Mouse (Mus musculus): ENCODE data around the gene Cabs1. TPM values are rescaled to one million over a fixed set of nuclear protein-coding genes. Genes with fewer than 3 reads are reported as not detected.

Cabs1 gene
- not detected in 2 replicates for polyA plus RNA-seq (2015; fragmentation: Nextera tagmentation; extraction: Ambion mirVana)

DNA sequence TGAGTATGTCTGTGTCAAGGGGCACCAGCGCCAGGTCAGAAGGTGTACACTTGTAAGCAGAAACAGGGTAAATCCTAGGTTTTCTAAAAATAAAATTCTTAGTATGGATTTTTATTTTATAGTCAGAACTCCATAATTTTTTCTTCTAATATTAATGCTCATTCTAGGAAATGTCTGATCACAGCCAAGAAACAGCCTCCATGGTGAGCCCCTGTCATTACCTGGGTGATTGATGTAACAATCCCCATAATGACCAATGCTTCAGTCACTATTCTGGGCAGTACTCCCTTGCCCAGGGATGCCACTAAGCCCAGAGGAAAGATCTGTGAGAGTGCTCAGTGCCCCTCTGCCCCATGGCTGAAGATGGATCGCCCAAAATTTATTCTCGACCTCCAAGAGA, at the start of gene Cabs1:
Gene Cabs1, plus strand, starts transcription at position 301 of the 400 bp plus-strand sequence.
- DNase-seq (no peak), ATAC-seq (no peak)
- Histone ChIP-seq H3K36me3 (replicated peaks; ENCODE audit: insufficient read depth, low read length) (no peaks in the 10 kb centered on the region), H3K9me3 (ENCODE audit: low read length) (no peaks in the 10 kb centered on the region), H3K4me3 (ENCODE audit: low read depth, low read length) (no peak within 1 kb of the TSS), H3K27me3 (ENCODE audit: insufficient read depth, low read length) (no peaks in the 10 kb centered on the region), H3K4me2 (ENCODE audit: low read depth, low read length) (no peak within 1 kb of the TSS), H3K9ac (replicated peaks) (no peak within 1 kb of the TSS), H3K4me1 (ENCODE audit: insufficient read depth) (no peaks in the 10 kb centered on the region), H3K27ac (ENCODE audit: low read depth) (no peak within 1 kb of the TSS)
- 77% methylated on average over 3 of the region's 3 CpGs for WGBS (ENCODE audit: insufficient replicate concordance)
- TF ChIP-seq CTCF (IDR thresholded peaks at IDR 0.05; ENCODE audit: low read depth) (no peak), EP300 (IDR thresholded peaks at IDR 0.05; ENCODE audit: low read depth) (no peak)

DNA sequence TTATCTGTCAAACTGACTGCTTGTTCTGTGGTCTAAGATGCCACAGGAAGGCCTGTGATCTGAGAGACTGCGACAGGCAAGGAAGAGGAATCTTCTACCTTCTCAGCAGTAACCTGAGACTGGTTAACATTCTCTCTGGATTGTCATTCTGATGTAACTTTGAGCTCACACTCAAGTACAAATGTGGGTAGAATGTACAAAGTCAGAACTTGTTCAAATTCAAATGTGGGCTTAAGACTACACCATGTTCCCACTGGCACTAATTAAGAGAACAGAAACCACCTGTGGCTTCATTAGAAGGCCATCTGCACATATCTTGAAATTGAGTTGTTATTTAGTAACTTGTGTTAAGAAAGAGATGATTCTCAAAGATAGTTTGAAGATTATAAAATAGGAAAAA, 47.6 kb upstream of the Cabs1 start:
- TF ChIP-seq CTCF (IDR thresholded peaks at IDR 0.05; ENCODE audit: low read depth) = no peak
- no peak for TF ChIP-seq EP300 (IDR thresholded peaks at IDR 0.05; ENCODE audit: low read depth)
- no peaks in the 10 kb centered on the region for H3K27me3 ChIP-seq (ENCODE audit: insufficient read depth, low read length)

DNA sequence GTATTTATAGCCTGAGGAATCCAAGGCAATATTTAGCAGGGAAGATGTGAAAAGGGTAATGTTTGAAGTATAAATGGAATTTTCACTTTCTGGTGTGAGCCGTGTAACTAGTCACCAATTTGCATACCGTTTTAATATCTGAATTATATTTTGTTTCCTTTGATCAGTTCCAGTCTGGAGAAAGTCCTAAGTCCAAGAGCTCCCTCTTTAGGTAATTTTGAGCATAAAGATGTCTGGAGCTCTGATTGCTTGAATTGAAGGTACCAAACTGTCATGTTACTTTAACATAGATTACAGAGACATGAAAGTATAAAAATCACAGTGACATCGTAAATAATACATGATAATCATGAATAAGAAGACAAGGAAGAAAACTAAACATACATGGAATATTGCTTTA, 38.5 kb upstream of the Cabs1 start:
- Histone ChIP-seq H3K4me3 (ENCODE audit: low read depth, low read length) (no peak overlapping the region), H3K27ac (ENCODE audit: low read depth) (no peak overlapping the region), H3K4me2 (ENCODE audit: low read depth, low read length) (no peak overlapping the region), H3K4me1 (ENCODE audit: insufficient read depth) (no peaks in the 10 kb centered on the region), H3K9me3 (ENCODE audit: low read length) (no peaks in the 10 kb centered on the region), H3K9ac (replicated peaks) (no peak overlapping the region), H3K36me3 (replicated peaks; ENCODE audit: insufficient read depth, low read length) (no peaks in the 10 kb centered on the region), H3K27me3 (ENCODE audit: insufficient read depth, low read length) (no peaks in the 10 kb centered on the region)
- WGBS (ENCODE audit: insufficient replicate concordance) = 43% methylated on average over 3 of the region's 3 CpGs
- DNase-seq (no peak), ATAC-seq (no peak)
- TF ChIP-seq EP300 (IDR thresholded peaks at IDR 0.05; ENCODE audit: low read depth) (no peak), CTCF (IDR thresholded peaks at IDR 0.05; ENCODE audit: low read depth) (no peak)

More for the DNA sequence above, 47.6 kb upstream of the Cabs1 start:
- no peak overlapping the region for H3K9ac ChIP-seq (replicated peaks)
- no peaks in the 10 kb centered on the region for H3K36me3 ChIP-seq (replicated peaks; ENCODE audit: insufficient read depth, low read length)
- H3K4me2 ChIP-seq (ENCODE audit: low read depth, low read length) = no peak overlapping the region
- H3K27ac ChIP-seq (ENCODE audit: low read depth) = no peak overlapping the region
- DNase-seq = no peak
- no peaks in the 10 kb centered on the region for H3K9me3 ChIP-seq (ENCODE audit: low read length)
- WGBS (ENCODE audit: insufficient replicate concordance) = 44% methylated on average over 1 of the region's 1 CpGs
- H3K4me3 ChIP-seq (ENCODE audit: low read depth, low read length) = no peak overlapping the region
- no peak for ATAC-seq
- H3K4me1 ChIP-seq (ENCODE audit: insufficient read depth) = no peaks in the 10 kb centered on the region

DNA sequence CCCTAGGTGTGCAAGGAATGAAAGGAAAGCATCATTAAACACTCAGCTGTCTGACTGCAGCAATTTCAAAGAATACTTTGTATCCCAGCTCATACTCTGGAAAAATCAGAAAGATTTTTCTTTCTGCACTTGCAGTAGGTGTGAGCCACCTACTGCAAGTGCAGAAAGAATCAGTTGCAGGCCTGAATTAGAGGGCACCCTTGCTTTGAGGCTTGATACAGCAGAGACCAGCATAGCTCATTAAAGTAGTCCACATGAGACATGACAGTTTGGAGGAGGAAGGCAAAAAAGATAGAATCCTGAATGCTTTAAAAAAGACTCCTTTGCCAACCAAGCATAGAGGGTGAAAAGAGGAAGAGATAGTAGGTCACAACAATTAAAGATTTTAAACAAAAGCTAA, 36.7 kb upstream of the Cabs1 start:
- TF ChIP-seq EP300 (IDR thresholded peaks at IDR 0.05; ENCODE audit: low read depth) (no peak), CTCF (IDR thresholded peaks at IDR 0.05; ENCODE audit: low read depth) (no peak)

DNA sequence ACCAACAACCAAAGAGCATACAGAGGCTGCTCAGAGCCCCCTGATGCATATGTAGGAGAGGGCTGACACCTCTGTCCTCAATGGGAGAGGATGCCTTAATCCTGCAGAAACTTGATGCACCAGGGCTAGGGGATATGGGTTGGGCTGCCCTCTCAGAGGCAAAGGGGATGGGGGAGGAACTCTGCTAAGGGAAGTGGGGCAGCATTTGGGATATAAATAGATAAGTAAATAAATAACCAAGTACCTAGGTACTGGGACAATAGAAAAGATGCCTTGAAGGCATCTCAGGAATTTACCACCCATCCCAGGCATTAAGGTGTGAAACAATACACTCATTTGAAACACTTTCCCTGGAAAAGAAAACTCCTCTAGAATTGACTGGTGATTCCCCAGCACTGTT, 27.4 kb upstream of the Cabs1 start:
- no peaks in the 10 kb centered on the region for H3K27me3 ChIP-seq (ENCODE audit: insufficient read depth, low read length)
- no peak overlapping the region for H3K9ac ChIP-seq (replicated peaks)
- no peaks in the 10 kb centered on the region for H3K4me1 ChIP-seq (ENCODE audit: insufficient read depth)
- DNase-seq (no peak), ATAC-seq (no peak)
- H3K9me3 ChIP-seq (ENCODE audit: low read length) = no peaks in the 10 kb centered on the region
- no peaks in the 10 kb centered on the region for H3K36me3 ChIP-seq (replicated peaks; ENCODE audit: insufficient read depth, low read length)
- H3K27ac ChIP-seq (ENCODE audit: low read depth) = no peak overlapping the region
- no peak overlapping the region for H3K4me2 ChIP-seq (ENCODE audit: low read depth, low read length)
- no peak overlapping the region for H3K4me3 ChIP-seq (ENCODE audit: low read depth, low read length)
- TF ChIP-seq CTCF (IDR thresholded peaks at IDR 0.05; ENCODE audit: low read depth) (no peak), EP300 (IDR thresholded peaks at IDR 0.05; ENCODE audit: low read depth) (no peak)

More for the DNA sequence above, 36.7 kb upstream of the Cabs1 start:
- H3K4me1 ChIP-seq (ENCODE audit: insufficient read depth) = no peaks in the 10 kb centered on the region
- no peak overlapping the region for H3K27ac ChIP-seq (ENCODE audit: low read depth)
- DNase-seq (no peak), ATAC-seq (no peak)
- H3K27me3 ChIP-seq (ENCODE audit: insufficient read depth, low read length) = no peaks in the 10 kb centered on the region
- no peaks in the 10 kb centered on the region for H3K9me3 ChIP-seq (ENCODE audit: low read length)
- no peak overlapping the region for H3K9ac ChIP-seq (replicated peaks)
- no peak overlapping the region for H3K4me3 ChIP-seq (ENCODE audit: low read depth, low read length)
- no peak overlapping the region for H3K4me2 ChIP-seq (ENCODE audit: low read depth, low read length)
- no peaks in the 10 kb centered on the region for H3K36me3 ChIP-seq (replicated peaks; ENCODE audit: insufficient read depth, low read length)

DNA sequence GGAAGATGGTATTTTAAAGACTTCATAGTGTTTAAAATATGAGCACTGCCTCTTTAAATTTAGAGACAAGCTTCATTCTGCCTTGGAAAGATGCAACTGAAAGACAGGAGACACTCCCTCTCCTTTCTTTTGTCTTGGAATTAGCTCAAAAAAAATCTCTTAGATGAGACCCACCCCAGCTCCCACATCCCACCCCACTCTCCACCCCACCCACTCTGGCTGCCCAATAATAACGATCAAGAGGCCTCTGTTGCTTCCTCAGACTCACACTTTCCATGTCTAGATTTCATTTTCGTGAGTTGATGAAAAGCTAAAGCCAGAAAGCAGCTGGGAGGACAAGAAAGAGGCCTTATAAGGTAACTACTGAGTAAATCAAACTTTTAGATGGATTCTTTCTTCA, 10.0 kb upstream of the Cabs1 start, which contains the start of the genes 2310003L06Rik and Gm28434:
Gene 2310003L06Rik, plus strand, starts transcription at position 259 of the 400 bp plus-strand sequence.
Gene Gm28434, plus strand, starts transcription at position 317 of the 400 bp plus-strand sequence.
- Histone ChIP-seq H3K4me1 (ENCODE audit: insufficient read depth) (no peaks in the 10 kb centered on the region), H3K27ac (ENCODE audit: low read depth) (no peak within 1 kb of the TSS), H3K9me3 (ENCODE audit: low read length) (no peaks in the 10 kb centered on the region), H3K4me2 (ENCODE audit: low read depth, low read length) (no peak within 1 kb of the TSS), H3K36me3 (replicated peaks; ENCODE audit: insufficient read depth, low read length) (no peaks in the 10 kb centered on the region), H3K4me3 (ENCODE audit: low read depth, low read length) (no peak within 1 kb of the TSS), H3K9ac (replicated peaks) (no peak within 1 kb of the TSS), H3K27me3 (ENCODE audit: insufficient read depth, low read length) (no peaks in the 10 kb centered on the region)
- TF ChIP-seq EP300 (IDR thresholded peaks at IDR 0.05; ENCODE audit: low read depth) = no peak
- no peak for ATAC-seq
- DNase-seq = no peak
- 49% methylated on average over 2 of the region's 2 CpGs for WGBS (ENCODE audit: insufficient replicate concordance)

Measured in liver, postnatal 0 days (tissue).